Mouse (Mus musculus): Measurements from ENCODE around the gene Rilpl1. TPM values are rescaled to one million over a fixed set of nuclear protein-coding genes. Genes with fewer than 3 reads are reported as not detected.
A peak's percentile ranks its signal among the peaks of the same experiment; 100 is the strongest.

Gene Rilpl1
- polyA plus RNA-seq, 1 experiment, result 15.2 TPM

GRCm38 (mm10) chr5:124510536-124511050 is 20.6 kb downstream of the Rilpl1 start:
- Histone ChIP-seq H3K79me3 (ENCODE audit: low read depth) (no peaks in the 10 kb centered on the region), H3K27me3 (ENCODE audit: control insufficient read depth, insufficient read depth, insufficient read length) (no peaks in the 10 kb centered on the region), H3K79me2 (ENCODE audit: control insufficient read depth, insufficient read depth) (no peaks in the 10 kb centered on the region), H3K4me3 (ENCODE audit: insufficient read depth, poor library complexity, severe bottlenecking) (no peak overlapping the region), H3K36me3 (ENCODE audit: control insufficient read depth, insufficient read depth) (peaks cover 3% of the 10 kb centered on the region), H3ac (ENCODE audit: control insufficient read depth, insufficient read length, low read depth) (no peak overlapping the region)
- TF ChIP-seq MYOD1 (IDR thresholded peaks at IDR 0.05; ENCODE audit: control insufficient read depth, insufficient read length, low read depth) (no peak), MYOG (IDR thresholded peaks at IDR 0.05; ENCODE audit: control insufficient read depth, extremely low read depth, insufficient read length) (no peak), MAX (IDR thresholded peaks at IDR 0.05) (no peak), CTCF (IDR thresholded peaks at IDR 0.05; ENCODE audit: control insufficient read depth, insufficient read depth, insufficient read length) (no peak), FOSL1 (IDR thresholded peaks at IDR 0.05; ENCODE audit: insufficient read depth, low read length, poor library complexity, severe bottlenecking) (no peak), CEBPB (IDR thresholded peaks at IDR 0.05; ENCODE audit: low read depth) (no peak), USF1 (IDR thresholded peaks at IDR 0.05; ENCODE audit: low read depth) (no peak)

DNA sequence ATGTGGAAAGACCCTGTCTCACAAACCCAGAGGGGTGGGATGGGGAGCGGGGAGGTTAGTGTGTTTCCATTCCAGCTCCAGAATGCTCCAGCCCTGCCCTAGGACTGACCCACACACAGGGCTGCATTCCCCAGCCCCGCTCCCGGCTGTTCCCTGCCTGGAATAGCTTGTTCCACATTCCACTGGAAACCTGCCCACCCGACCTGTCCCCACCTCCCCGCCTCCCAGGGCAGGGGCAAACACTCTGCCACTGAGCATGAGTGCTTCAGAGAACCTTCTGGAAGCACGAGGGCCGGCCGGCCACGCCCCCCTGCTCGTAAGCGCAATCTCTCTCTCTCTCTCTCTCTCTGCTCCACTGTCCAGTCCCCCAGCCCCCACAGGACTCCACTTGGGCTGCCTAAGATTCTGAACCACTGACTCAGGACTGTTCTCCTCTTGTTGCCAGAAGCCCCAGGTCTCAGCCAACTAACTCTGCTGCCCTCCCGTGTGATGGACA is 21.4 kb downstream of the Rilpl1 start:
- H3K27me3 ChIP-seq (ENCODE audit: control insufficient read depth, insufficient read depth, insufficient read length), result no peaks in the 10 kb centered on the region
- no peaks in the 10 kb centered on the region for H3K79me2 ChIP-seq (ENCODE audit: control insufficient read depth, insufficient read depth)
- H3ac ChIP-seq (ENCODE audit: control insufficient read depth, insufficient read length, low read depth), result no peak overlapping the region
- H3K4me3 ChIP-seq (ENCODE audit: insufficient read depth, poor library complexity, severe bottlenecking), result no peak overlapping the region
- H3K36me3 ChIP-seq (ENCODE audit: control insufficient read depth, insufficient read depth), result peaks cover 3% of the 10 kb centered on the region
- H3K79me3 ChIP-seq (ENCODE audit: low read depth), result no peaks in the 10 kb centered on the region
- TF ChIP-seq MYOG (IDR thresholded peaks at IDR 0.05; ENCODE audit: control insufficient read depth, extremely low read depth, insufficient read length) (no peak), MAX (IDR thresholded peaks at IDR 0.05) (no peak), MYOD1 (IDR thresholded peaks at IDR 0.05; ENCODE audit: control insufficient read depth, insufficient read length, low read depth) (no peak), CTCF (IDR thresholded peaks at IDR 0.05; ENCODE audit: control insufficient read depth, insufficient read depth, insufficient read length) (no peak), CEBPB (IDR thresholded peaks at IDR 0.05; ENCODE audit: low read depth) (no peak), USF1 (IDR thresholded peaks at IDR 0.05; ENCODE audit: low read depth) (no peak), FOSL1 (IDR thresholded peaks at IDR 0.05; ENCODE audit: insufficient read depth, low read length, poor library complexity, severe bottlenecking) (no peak)

GRCm38 (mm10) chr5:124509200-124509599 is 22.0 kb downstream of the Rilpl1 start:
- Histone ChIP-seq H3K79me3 (ENCODE audit: low read depth) (no peaks in the 10 kb centered on the region), H3ac (ENCODE audit: control insufficient read depth, insufficient read length, low read depth) (no peak overlapping the region), H3K36me3 (ENCODE audit: control insufficient read depth, insufficient read depth) (peaks cover 2% of the 10 kb centered on the region), H3K27me3 (ENCODE audit: control insufficient read depth, insufficient read depth, insufficient read length) (no peaks in the 10 kb centered on the region), H3K79me2 (ENCODE audit: control insufficient read depth, insufficient read depth) (no peaks in the 10 kb centered on the region), H3K4me3 (ENCODE audit: insufficient read depth, poor library complexity, severe bottlenecking) (no peak overlapping the region)
- TF ChIP-seq CEBPB (IDR thresholded peaks at IDR 0.05; ENCODE audit: low read depth) (no peak), CTCF (IDR thresholded peaks at IDR 0.05; ENCODE audit: control insufficient read depth, insufficient read depth, insufficient read length) (no peak), MYOD1 (IDR thresholded peaks at IDR 0.05; ENCODE audit: control insufficient read depth, insufficient read length, low read depth) (no peak)

DNA sequence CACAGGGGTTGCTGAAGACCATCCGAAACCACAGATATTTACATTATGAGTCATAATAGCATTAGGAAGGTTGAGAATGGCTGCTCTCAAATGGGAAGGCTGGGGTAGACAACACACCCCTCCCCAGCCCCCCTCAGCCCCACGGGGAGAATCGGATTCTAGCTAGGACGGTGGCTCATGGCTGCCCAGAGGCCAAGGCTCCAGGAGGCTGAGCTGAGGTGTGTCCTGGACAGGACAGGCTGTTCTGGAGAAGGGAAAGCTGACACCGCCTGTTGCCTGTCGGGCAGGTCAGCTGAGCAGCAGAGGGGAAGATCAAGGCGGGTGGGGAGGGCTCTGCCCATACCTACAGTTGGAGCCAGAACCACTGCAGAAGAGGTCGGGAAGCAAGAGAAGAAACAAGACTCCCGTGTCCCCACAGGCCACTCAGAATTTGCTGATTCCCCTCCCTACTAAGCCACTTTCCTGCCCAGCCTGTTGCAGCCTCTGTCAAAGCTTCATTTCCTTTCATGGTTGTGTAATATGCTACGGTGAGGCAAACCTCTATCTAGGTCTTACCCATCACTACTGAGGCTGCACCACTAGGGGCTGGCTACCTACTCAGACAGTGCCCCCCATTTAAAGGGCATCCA is 24.3 kb downstream of the Rilpl1 start:
- H3K79me3 ChIP-seq (ENCODE audit: low read depth), result no peaks in the 10 kb centered on the region
- H3K27me3 ChIP-seq (ENCODE audit: control insufficient read depth, insufficient read depth, insufficient read length), result no peaks in the 10 kb centered on the region
- no peaks in the 10 kb centered on the region for H3K79me2 ChIP-seq (ENCODE audit: control insufficient read depth, insufficient read depth)
- TF ChIP-seq CEBPB (IDR thresholded peaks at IDR 0.05; ENCODE audit: low read depth) (peak; percentile 44), MAX (IDR thresholded peaks at IDR 0.05) (no peak)
- no peak overlapping the region for H3K4me3 ChIP-seq (ENCODE audit: insufficient read depth, poor library complexity, severe bottlenecking)
- H3K36me3 ChIP-seq (ENCODE audit: control insufficient read depth, insufficient read depth), result no peaks in the 10 kb centered on the region
- no peak overlapping the region for H3ac ChIP-seq (ENCODE audit: control insufficient read depth, insufficient read length, low read depth)

GRCm38 (mm10) chr5:124505235-124505634 is 26.0 kb downstream of the Rilpl1 start:
- Histone ChIP-seq H3K4me3 (ENCODE audit: insufficient read depth, poor library complexity, severe bottlenecking) (no peak overlapping the region), H3K36me3 (ENCODE audit: control insufficient read depth, insufficient read depth) (no peaks in the 10 kb centered on the region), H3K79me3 (ENCODE audit: low read depth) (no peaks in the 10 kb centered on the region), H3ac (ENCODE audit: control insufficient read depth, insufficient read length, low read depth) (no peak overlapping the region), H3K79me2 (ENCODE audit: control insufficient read depth, insufficient read depth) (no peaks in the 10 kb centered on the region), H3K27me3 (ENCODE audit: control insufficient read depth, insufficient read depth, insufficient read length) (no peaks in the 10 kb centered on the region)
- TF ChIP-seq FOSL1 (IDR thresholded peaks at IDR 0.05; ENCODE audit: insufficient read depth, low read length, poor library complexity, severe bottlenecking) (no peak), MYOG (IDR thresholded peaks at IDR 0.05; ENCODE audit: control insufficient read depth, extremely low read depth, insufficient read length) (no peak), CTCF (IDR thresholded peaks at IDR 0.05; ENCODE audit: control insufficient read depth, insufficient read depth, insufficient read length) (no peak), MYOD1 (IDR thresholded peaks at IDR 0.05; ENCODE audit: control insufficient read depth, insufficient read length, low read depth) (no peak), MAX (IDR thresholded peaks at IDR 0.05) (no peak), CEBPB (IDR thresholded peaks at IDR 0.05; ENCODE audit: low read depth) (no peak), USF1 (IDR thresholded peaks at IDR 0.05; ENCODE audit: low read depth) (no peak)

- Histone ChIP-seq H3K36me3 (ENCODE audit: control insufficient read depth, insufficient read depth) (no peaks in the 10 kb centered on the region), H3K79me2 (ENCODE audit: control insufficient read depth, insufficient read depth) (no peaks in the 10 kb centered on the region), H3K79me3 (ENCODE audit: low read depth) (no peaks in the 10 kb centered on the region), H3ac (ENCODE audit: control insufficient read depth, insufficient read length, low read depth) (no peak overlapping the region), H3K27me3 (ENCODE audit: control insufficient read depth, insufficient read depth, insufficient read length) (no peaks in the 10 kb centered on the region), H3K4me3 (ENCODE audit: insufficient read depth, poor library complexity, severe bottlenecking) (no peak overlapping the region)
- no peak for TF ChIP-seq CEBPB (IDR thresholded peaks at IDR 0.05; ENCODE audit: low read depth)
- TF ChIP-seq MYOD1 (IDR thresholded peaks at IDR 0.05; ENCODE audit: control insufficient read depth, insufficient read length, low read depth), result no peak
- no peak for TF ChIP-seq USF1 (IDR thresholded peaks at IDR 0.05; ENCODE audit: low read depth)
These were observed 27.4 kb downstream of the Rilpl1 start for GRCm38 (mm10) chr5:124503742-124504141.

Data from C2C12 (cell line).